Mouse (Mus musculus): ENCODE measurements at regions not wholly inside any gene's neighbourhood (a gene's known extent, or its start where the extent isn't known, plus 50 kb on each side); places are given as distances from the start of the nearest gene placed in this dataset.

DNA sequence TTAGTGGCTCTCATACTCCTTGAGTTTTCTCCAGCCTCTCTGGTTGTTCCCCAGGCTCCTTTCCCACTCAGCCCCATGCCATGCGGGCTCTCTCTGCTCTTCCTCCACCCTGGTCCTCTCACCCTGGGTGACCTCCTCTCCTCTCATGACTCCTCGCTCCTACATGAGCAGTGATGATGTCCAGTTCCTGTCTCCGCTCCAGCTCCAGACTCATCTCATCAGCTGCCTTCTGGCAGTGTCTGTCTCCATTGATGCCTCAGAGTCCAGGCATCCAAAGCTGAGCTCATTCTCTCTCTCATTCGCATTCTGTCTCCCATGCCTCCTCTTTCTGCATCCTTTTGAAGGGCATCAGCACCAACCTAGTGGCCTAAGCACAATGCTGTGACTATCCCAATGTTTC is 94.8 kb upstream of the Teddm2 start:
- 93% methylated on average over 4 of the region's 4 CpGs for WGBS
- Histone ChIP-seq H3K4me3 (replicated peaks) (no peak overlapping the region), H3K9me3 (replicated peaks) (no peaks in the 10 kb centered on the region), H3K9ac (no peak overlapping the region), H3K27me3 (no peaks in the 10 kb centered on the region), H3K4me1 (no peaks in the 10 kb centered on the region), H3K36me3 (no peaks in the 10 kb centered on the region), H3K4me2 (replicated peaks) (no peak overlapping the region), H3K27ac (replicated peaks) (no peak overlapping the region)
- no peak for ATAC-seq (ENCODE audit: insufficient number of reproducible peaks, low FRiP score, low TSS enrichment, low read depth)

GRCm38 (mm10) chr1:153997201-153998181 is 97.5 kb upstream of the Teddm2 start:
- Histone ChIP-seq H3K9ac (no peak overlapping the region), H3K36me3 (no peaks in the 10 kb centered on the region), H3K27ac (replicated peaks) (no peak overlapping the region), H3K27me3 (no peaks in the 10 kb centered on the region), H3K4me1 (no peaks in the 10 kb centered on the region), H3K4me2 (replicated peaks) (no peak overlapping the region), H3K9me3 (replicated peaks) (no peaks in the 10 kb centered on the region), H3K4me3 (replicated peaks) (no peak overlapping the region)
- 67% methylated on average over 15 of the region's 15 CpGs for WGBS
- no peak for ATAC-seq (ENCODE audit: insufficient number of reproducible peaks, low FRiP score, low TSS enrichment, low read depth)

DNA sequence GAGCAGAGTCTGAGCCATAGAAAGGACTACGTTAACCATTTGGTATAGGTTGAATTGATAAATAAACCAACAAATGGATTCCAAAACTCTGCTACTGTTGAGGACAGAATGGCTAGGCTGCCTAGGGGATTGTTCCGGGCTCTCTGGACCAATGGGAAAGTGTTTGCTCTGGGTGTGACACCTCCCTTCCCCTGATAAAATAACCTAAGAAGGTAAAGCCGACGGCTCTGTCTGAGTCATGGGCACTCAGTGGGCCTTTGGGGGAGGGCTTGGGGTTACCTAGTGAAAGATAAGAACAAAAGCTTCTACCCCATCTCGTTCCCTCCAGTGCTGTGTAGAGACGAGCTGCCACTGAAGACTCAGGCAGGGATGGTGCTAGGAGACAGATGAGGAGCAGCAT is 99.7 kb upstream of the Teddm2 start:
- no peaks in the 10 kb centered on the region for H3K9me3 ChIP-seq (replicated peaks)
- WGBS, result 69% methylated on average over 6 of the region's 6 CpGs
- H3K4me3 ChIP-seq (replicated peaks), result no peak overlapping the region
- no peaks in the 10 kb centered on the region for H3K36me3 ChIP-seq
- no peaks in the 10 kb centered on the region for H3K4me1 ChIP-seq
- ATAC-seq (ENCODE audit: insufficient number of reproducible peaks, low FRiP score, low TSS enrichment, low read depth), result no peak
- H3K27ac ChIP-seq (replicated peaks), result no peak overlapping the region
- no peak overlapping the region for H3K4me2 ChIP-seq (replicated peaks)
- no peaks in the 10 kb centered on the region for H3K27me3 ChIP-seq
- H3K9ac ChIP-seq, result no peak overlapping the region

DNA sequence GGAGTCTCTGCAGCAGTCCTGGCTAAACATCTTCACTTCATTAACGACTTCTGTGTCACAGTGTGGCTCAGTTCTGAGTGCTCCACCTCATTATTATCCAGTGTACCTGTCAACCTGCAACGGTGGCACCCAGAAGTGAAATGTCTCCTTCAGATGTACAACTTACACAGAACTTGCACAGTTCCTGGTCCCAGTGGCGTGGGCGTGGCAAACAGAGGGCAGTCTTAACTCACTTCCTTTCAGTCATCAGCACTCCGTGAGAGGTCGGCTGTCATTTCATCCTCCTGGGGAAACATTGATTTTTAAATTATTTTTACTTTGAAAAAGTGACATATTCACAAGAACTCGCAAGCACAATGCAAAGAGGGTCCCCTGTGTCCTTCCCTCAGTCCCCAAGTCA is 103.6 kb upstream of the Teddm2 start:
- H3K9me3 ChIP-seq (replicated peaks), result no peaks in the 10 kb centered on the region
- no peak for ATAC-seq (ENCODE audit: insufficient number of reproducible peaks, low FRiP score, low TSS enrichment, low read depth)
- H3K27me3 ChIP-seq, result no peaks in the 10 kb centered on the region
- no peak overlapping the region for H3K4me2 ChIP-seq (replicated peaks)
- no peak overlapping the region for H3K9ac ChIP-seq
- no peaks in the 10 kb centered on the region for H3K4me1 ChIP-seq
- WGBS, result 71% methylated on average over 7 of the region's 7 CpGs
- H3K36me3 ChIP-seq, result no peaks in the 10 kb centered on the region
- no peak overlapping the region for H3K4me3 ChIP-seq (replicated peaks)
- H3K27ac ChIP-seq (replicated peaks), result no peak overlapping the region

DNA sequence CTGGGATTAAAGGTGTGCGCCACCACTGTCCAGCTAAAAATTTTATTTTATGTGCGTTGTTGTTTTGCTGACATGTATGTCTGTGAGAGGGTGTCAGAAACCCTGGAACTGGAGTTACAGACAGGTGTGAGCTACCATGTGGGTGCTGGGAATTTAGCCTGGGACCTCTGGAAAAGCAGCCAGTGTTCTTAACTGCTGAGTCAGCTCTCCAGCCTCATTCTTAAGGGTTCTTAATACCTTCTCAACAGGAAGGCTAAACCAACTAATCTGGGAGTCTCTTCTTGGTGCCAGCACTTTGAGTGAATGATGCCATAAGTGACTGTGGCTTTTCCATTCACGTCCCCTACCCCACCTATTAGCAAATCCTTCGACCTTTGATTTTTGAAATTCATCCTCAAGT is 104.6 kb upstream of the Teddm2 start:
- Histone ChIP-seq H3K9me3 (replicated peaks) (no peaks in the 10 kb centered on the region), H3K4me1 (no peaks in the 10 kb centered on the region), H3K4me2 (replicated peaks) (no peak overlapping the region), H3K36me3 (no peaks in the 10 kb centered on the region), H3K4me3 (replicated peaks) (no peak overlapping the region), H3K27me3 (no peaks in the 10 kb centered on the region), H3K9ac (no peak overlapping the region), H3K27ac (replicated peaks) (no peak overlapping the region)
- ATAC-seq (ENCODE audit: insufficient number of reproducible peaks, low FRiP score, low TSS enrichment, low read depth), result no peak
- WGBS, result 92% methylated on average over 4 of the region's 4 CpGs

GRCm38 (mm10) chr1:154006055-154006454 is 106.0 kb upstream of the Teddm2 start:
- H3K27me3 ChIP-seq, result no peaks in the 10 kb centered on the region
- H3K9ac ChIP-seq, result no peak overlapping the region
- 76% methylated on average over 13 of the region's 13 CpGs for WGBS
- ATAC-seq (ENCODE audit: insufficient number of reproducible peaks, low FRiP score, low TSS enrichment, low read depth), result no peak
- no peak overlapping the region for H3K4me2 ChIP-seq (replicated peaks)
- H3K4me3 ChIP-seq (replicated peaks), result no peak overlapping the region
- no peak overlapping the region for H3K27ac ChIP-seq (replicated peaks)
- no peaks in the 10 kb centered on the region for H3K36me3 ChIP-seq
- no peaks in the 10 kb centered on the region for H3K4me1 ChIP-seq
- H3K9me3 ChIP-seq (replicated peaks), result no peaks in the 10 kb centered on the region

DNA sequence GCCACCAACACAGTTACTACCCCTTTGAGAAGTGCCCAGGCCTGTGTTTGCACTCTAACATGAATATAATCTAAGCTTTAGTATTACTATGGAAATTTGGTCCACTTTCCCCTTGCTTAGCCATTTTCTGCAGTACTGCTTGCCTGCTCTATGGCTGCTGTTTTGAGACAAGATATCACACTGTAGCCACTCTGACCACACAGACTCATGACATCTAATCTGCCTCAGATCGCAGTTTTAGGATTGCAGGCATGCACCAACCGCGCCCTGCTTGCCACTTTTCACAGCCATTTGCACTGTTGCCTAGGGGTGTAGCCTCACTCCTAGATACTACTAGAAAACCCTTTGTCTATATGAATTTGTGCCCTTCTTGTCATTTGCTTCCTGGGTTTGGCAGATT is 107.4 kb upstream of the Teddm2 start:
- no peak overlapping the region for H3K4me3 ChIP-seq (replicated peaks)
- ATAC-seq (ENCODE audit: insufficient number of reproducible peaks, low FRiP score, low TSS enrichment, low read depth), result no peak
- WGBS, result 86% methylated on average over 3 of the region's 3 CpGs
- H3K4me2 ChIP-seq (replicated peaks), result no peak overlapping the region
- H3K27ac ChIP-seq (replicated peaks), result no peak overlapping the region
- no peaks in the 10 kb centered on the region for H3K9me3 ChIP-seq (replicated peaks)
- H3K9ac ChIP-seq, result no peak overlapping the region
- no peaks in the 10 kb centered on the region for H3K36me3 ChIP-seq
- H3K4me1 ChIP-seq, result no peaks in the 10 kb centered on the region
- no peaks in the 10 kb centered on the region for H3K27me3 ChIP-seq

DNA sequence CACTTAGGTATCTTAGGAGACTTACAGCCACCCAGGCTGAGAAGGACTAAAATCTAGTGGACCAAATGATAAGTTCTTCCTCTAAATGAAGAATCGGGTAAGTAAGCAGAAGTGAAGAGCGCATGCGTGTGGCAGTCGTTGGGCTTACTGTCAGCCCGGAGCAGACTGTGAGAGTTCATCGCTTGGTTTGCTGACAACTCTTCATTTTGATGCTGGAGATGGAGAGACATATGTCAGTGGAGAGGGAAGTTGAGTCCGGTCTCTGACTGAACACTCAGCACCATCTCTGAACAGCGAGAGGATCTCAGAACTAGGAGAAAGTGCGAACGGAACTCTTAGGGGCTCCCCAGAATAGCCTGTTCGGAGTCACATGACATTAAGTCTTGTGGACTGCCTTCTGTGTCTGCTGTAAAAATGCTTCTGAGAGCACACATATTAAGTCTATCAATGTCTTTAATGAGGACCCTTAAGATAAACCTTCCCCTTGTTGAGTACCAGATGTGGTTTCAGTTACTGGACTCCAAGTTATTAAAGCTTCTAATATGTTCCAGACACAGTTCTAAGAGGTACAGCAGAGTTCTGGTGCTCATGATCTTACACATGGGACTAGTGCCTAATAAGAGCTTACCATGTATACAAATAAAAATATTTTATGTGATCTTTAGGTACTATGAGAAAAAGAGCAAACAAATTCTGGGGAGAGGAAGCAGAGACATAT is 108.7 kb upstream of the Teddm2 start:
- 72% methylated on average over 11 of the region's 11 CpGs for WGBS
- H3K4me2 ChIP-seq (replicated peaks), result no peak overlapping the region
- H3K27me3 ChIP-seq, result no peaks in the 10 kb centered on the region
- no peaks in the 10 kb centered on the region for H3K36me3 ChIP-seq
- no peaks in the 10 kb centered on the region for H3K9me3 ChIP-seq (replicated peaks)
- H3K4me3 ChIP-seq (replicated peaks), result no peak overlapping the region
- no peak overlapping the region for H3K27ac ChIP-seq (replicated peaks)
- no peak overlapping the region for H3K9ac ChIP-seq
- no peaks in the 10 kb centered on the region for H3K4me1 ChIP-seq
- ATAC-seq (ENCODE audit: insufficient number of reproducible peaks, low FRiP score, low TSS enrichment, low read depth), result no peak

GRCm38 (mm10) chr1:154010681-154011080 is 110.7 kb upstream of the Teddm2 start:
- Histone ChIP-seq H3K9ac (no peak overlapping the region), H3K9me3 (replicated peaks) (no peaks in the 10 kb centered on the region), H3K27me3 (no peaks in the 10 kb centered on the region), H3K36me3 (no peaks in the 10 kb centered on the region), H3K4me2 (replicated peaks) (no peak overlapping the region), H3K4me1 (no peaks in the 10 kb centered on the region), H3K4me3 (replicated peaks) (no peak overlapping the region), H3K27ac (replicated peaks) (no peak overlapping the region)
- no peak for ATAC-seq (ENCODE audit: insufficient number of reproducible peaks, low FRiP score, low TSS enrichment, low read depth)
- 77% methylated on average over 4 of the region's 4 CpGs for WGBS

DNA sequence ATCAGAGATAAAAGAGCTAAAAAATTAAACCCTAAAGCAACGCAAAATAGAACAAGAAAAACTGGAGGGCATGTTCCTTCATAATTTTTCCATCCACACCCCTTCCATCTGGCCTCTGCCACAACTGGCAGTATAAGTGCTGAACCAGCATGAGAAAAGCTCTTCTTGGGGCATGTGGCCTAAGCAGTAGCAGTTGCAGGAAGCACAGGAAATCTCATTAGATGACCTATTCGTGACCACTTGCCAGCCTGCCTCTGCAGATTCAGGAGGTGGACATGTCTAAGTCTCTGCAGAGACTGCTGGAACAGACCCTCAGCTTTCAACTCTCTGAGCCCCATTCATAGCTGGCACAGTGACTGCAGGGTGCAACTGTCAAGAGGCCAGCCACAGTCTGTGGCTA is 116.5 kb upstream of the Teddm2 start:
- 45% methylated on average over 2 of the region's 2 CpGs for WGBS
- H3K4me1 ChIP-seq, result no peaks in the 10 kb centered on the region
- no peak for ATAC-seq (ENCODE audit: insufficient number of reproducible peaks, low FRiP score, low TSS enrichment, low read depth)
- no peak overlapping the region for H3K9ac ChIP-seq
- no peaks in the 10 kb centered on the region for H3K9me3 ChIP-seq (replicated peaks)
- no peaks in the 10 kb centered on the region for H3K27me3 ChIP-seq
- no peak overlapping the region for H3K4me2 ChIP-seq (replicated peaks)
- no peak overlapping the region for H3K4me3 ChIP-seq (replicated peaks)
- H3K27ac ChIP-seq (replicated peaks), result no peak overlapping the region
- no peaks in the 10 kb centered on the region for H3K36me3 ChIP-seq

DNA sequence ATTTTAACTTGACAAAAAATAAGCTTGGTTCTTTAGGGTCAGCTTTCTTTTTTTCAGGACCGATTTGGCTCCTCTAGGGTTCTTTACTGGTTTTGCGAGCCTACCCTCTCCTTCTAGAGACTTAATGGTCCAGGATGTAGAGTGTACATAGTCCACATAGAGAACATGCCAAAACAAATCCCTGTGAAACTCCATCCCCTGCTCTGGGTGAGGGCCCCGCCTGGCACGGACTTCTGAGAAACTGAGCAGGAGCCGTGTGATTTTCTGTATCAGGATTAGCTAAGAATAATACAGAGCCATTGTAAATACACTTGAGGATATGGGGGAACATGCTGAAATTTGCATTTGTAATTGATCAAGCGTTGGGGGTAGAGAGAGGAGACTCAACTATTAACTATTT is 118.2 kb upstream of the Teddm2 start:
- WGBS, result 69% methylated on average over 6 of the region's 6 CpGs
- H3K36me3 ChIP-seq, result no peaks in the 10 kb centered on the region
- H3K27me3 ChIP-seq, result no peaks in the 10 kb centered on the region
- no peak overlapping the region for H3K4me2 ChIP-seq (replicated peaks)
- no peak overlapping the region for H3K9ac ChIP-seq
- no peaks in the 10 kb centered on the region for H3K9me3 ChIP-seq (replicated peaks)
- no peak overlapping the region for H3K4me3 ChIP-seq (replicated peaks)
- ATAC-seq (ENCODE audit: insufficient number of reproducible peaks, low FRiP score, low TSS enrichment, low read depth), result no peak
- H3K27ac ChIP-seq (replicated peaks), result no peak overlapping the region
- no peaks in the 10 kb centered on the region for H3K4me1 ChIP-seq

All from embryonic facial prominence, embryonic 15.5 days (tissue).